In genomic region chr10:39039564-39039963, GRCm38 (mm10) we compare ENCODE assay signal across 11 mouse cellular contexts.
DNase-seq lines count a peak whose midpoint lies in the region; ATAC-seq and TF ChIP-seq lines count a peak whose summit lies in the region.
"Had no signal": no experiment of that assay in that cellular context is flagged by ENCODE, and none has a peak within 500 bp of the region (broad histone marks: within the 10 kb centered on the region; RNA-seq: fewer than 3 reads in every experiment).

No protein-coding gene starts in this region.

- no peaks in the 10 kb centered on the region for H3K9me3 ChIP-seq in embryonic facial prominence, embryonic 11.5 days (replicated peaks; ENCODE audit: control insufficient read depth, low read length)
- H3K9me3 ChIP-seq in embryonic facial prominence, embryonic 10.5 days, result no peaks in the 10 kb centered on the region
- H3K9me3 ChIP-seq in lung, postnatal 0 days (ENCODE audit: low read length), result no peaks in the 10 kb centered on the region
- H3K9me3 ChIP-seq: heart, embryonic 15.5 days had no signal

- TF ChIP-seq EP300 in lung, postnatal 0 days (IDR thresholded peaks at IDR 0.05), result no peak

- H3K36me3 ChIP-seq in embryonic facial prominence, embryonic 11.5 days (replicated peaks; ENCODE audit: control insufficient read depth, insufficient read depth, low read depth, low read length), result no peaks in the 10 kb centered on the region
- 0 out of 2 replicates have a peak, but pooled peaks cover 3% of the 10 kb centered on the region for H3K36me3 ChIP-seq in embryonic facial prominence, embryonic 10.5 days (replicated peaks)
- H3K36me3 ChIP-seq in lung, postnatal 0 days (ENCODE audit: insufficient read depth, low read length), result no peaks in the 10 kb centered on the region; the same call in 1 of the 2 replicates

- peak; percentile 65 for DNase-seq in embryonic facial prominence, embryonic 11.5 days (ENCODE audit: low spot score)
- no peak for DNase-seq in embryonic facial prominence, embryonic 10.5 days (ENCODE audit: low spot score)
- peak; percentile 75 for DNase-seq in lung, postnatal 0 days (ENCODE audit: low spot score)
- no peak for DNase-seq in lung, postnatal 25 days (ENCODE audit: low spot score)
- peak; percentile 4 for DNase-seq in c-Kit-positive CD71-positive TER-119-negative erythroid progenitor cells, embryonic 14.5 days (ENCODE audit: low read depth)
- DNase-seq in retina, postnatal 1 day, result peak; percentile 34
- DNase-seq in urinary bladder, adult 18-20 months (ENCODE audit: low spot score in 2 of 2), result no peak
- DNase-seq in adrenal gland, postnatal 36 days, result no peak
- DNase-seq: cerebellum, adult 11 months; lung, postnatal 10 days had no signal

- no peaks in the 10 kb centered on the region for H3K27me3 ChIP-seq in embryonic facial prominence, embryonic 11.5 days (ENCODE audit: control insufficient read depth, insufficient read depth, low read length)
- H3K27me3 ChIP-seq in embryonic facial prominence, embryonic 10.5 days (replicated peaks; ENCODE audit: low read depth, poor library complexity, severe bottlenecking), result no peaks in the 10 kb centered on the region
- H3K27me3 ChIP-seq in lung, postnatal 0 days (replicated peaks; ENCODE audit: insufficient read depth, low read length), result no peaks in the 10 kb centered on the region
- H3K27me3 ChIP-seq: heart, embryonic 15.5 days had no signal

- no peak overlapping the region for H3K4me2 ChIP-seq in embryonic facial prominence, embryonic 11.5 days (ENCODE audit: low read depth, low read length)
- H3K4me2 ChIP-seq in lung, postnatal 0 days (replicated peaks; ENCODE audit: low read depth, low read length), result no peak overlapping the region
- H3K4me2 ChIP-seq: heart, embryonic 15.5 days had no signal

- H3K4me1 ChIP-seq in embryonic facial prominence, embryonic 11.5 days (ENCODE audit: control insufficient read depth, insufficient read depth, low read length), result no peaks in the 10 kb centered on the region
- peaks cover 10% of the 10 kb centered on the region; the same call in 1 of the 2 replicates for H3K4me1 ChIP-seq in embryonic facial prominence, embryonic 10.5 days
- H3K4me1 ChIP-seq in lung, postnatal 0 days (ENCODE audit: insufficient read depth, low read depth, low read length), result no peaks in the 10 kb centered on the region
- H3K4me1 ChIP-seq: heart, embryonic 15.5 days had no signal

- peak; percentile 61 for TF ChIP-seq CTCF in lung, postnatal 0 days (IDR thresholded peaks at IDR 0.05)

- 61% methylated on average over 4 of the region's 4 CpGs for WGBS in embryonic facial prominence, embryonic 11.5 days
- WGBS in embryonic facial prominence, embryonic 10.5 days, result 61% methylated on average over 4 of the region's 4 CpGs
- 48% methylated on average over 4 of the region's 4 CpGs for WGBS in lung, postnatal 0 days

- no peak overlapping the region for H3K9ac ChIP-seq in embryonic facial prominence, embryonic 11.5 days (replicated peaks; ENCODE audit: low read length)
- no peak overlapping the region for H3K9ac ChIP-seq in lung, postnatal 0 days (replicated peaks; ENCODE audit: low read depth)
- H3K9ac ChIP-seq: heart, embryonic 15.5 days had no signal

- no peak for ATAC-seq in embryonic facial prominence, embryonic 11.5 days (replicated peaks; ENCODE audit: insufficient number of reproducible peaks, low FRiP score, low TSS enrichment, low read depth)
- ATAC-seq in lung, postnatal 0 days, result no peak

- no peak overlapping the region for H3K27ac ChIP-seq in embryonic facial prominence, embryonic 11.5 days (replicated peaks; ENCODE audit: low read depth, low read length)
- H3K27ac ChIP-seq in embryonic facial prominence, embryonic 10.5 days (replicated peaks), result no peak overlapping the region
- no peak overlapping the region for H3K27ac ChIP-seq in lung, postnatal 0 days (ENCODE audit: low read length)
- H3K27ac ChIP-seq: heart, embryonic 15.5 days had no signal

- H3K4me3 ChIP-seq in embryonic facial prominence, embryonic 11.5 days (ENCODE audit: low read depth, low read length), result no peak overlapping the region
- H3K4me3 ChIP-seq in embryonic facial prominence, embryonic 10.5 days, result no peak overlapping the region
- no peak overlapping the region for H3K4me3 ChIP-seq in lung, postnatal 0 days (ENCODE audit: low read depth, low read length)
- H3K4me3 ChIP-seq: heart, embryonic 15.5 days had no signal

Comparison
In these comparisons a context has a peak if more than half of its experiments do, and no peak if none do; other contexts are left out.
1. DNase-seq: peak in embryonic facial prominence, embryonic 11.5 days (single experiment), lung, postnatal 0 days (single experiment), c-Kit-positive CD71-positive TER-119-negative erythroid progenitor cells, embryonic 14.5 days (single experiment) and retina, postnatal 1 day (single experiment); none in embryonic facial prominence, embryonic 10.5 days (single experiment), lung, postnatal 25 days (single experiment), urinary bladder, adult 18-20 months (0 of 2) and adrenal gland, postnatal 36 days (0 of 2).